10 mouse cellular contexts compared by ENCODE assay signal in the genomic region with DNA sequence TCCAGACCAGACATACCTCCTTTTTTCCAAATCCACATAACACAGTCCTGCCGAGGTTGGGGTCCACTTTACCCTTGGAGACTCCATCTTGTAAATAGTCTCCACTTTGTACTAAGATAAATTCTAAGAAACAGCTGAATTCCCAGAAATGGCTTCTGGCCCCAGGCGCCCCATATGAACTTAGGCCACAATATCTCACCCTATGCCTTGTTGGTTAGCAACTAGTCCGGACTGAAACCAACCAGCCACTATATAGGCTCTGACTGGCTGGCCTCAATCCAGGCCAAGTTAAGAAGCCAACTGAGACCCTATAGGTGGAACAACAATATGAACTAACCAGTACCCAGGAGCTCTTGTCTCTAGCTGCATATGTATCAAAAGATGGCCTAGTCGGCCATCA. TPM values are rescaled to one million over a fixed set of nuclear protein-coding genes. Genes with fewer than 3 reads are reported as not detected.
A peak's percentile ranks its signal among the peaks of the same experiment; 100 is the strongest.
DNase-seq lines count a peak whose midpoint lies in the region; ATAC-seq and TF ChIP-seq lines count a peak whose summit lies in the region.
"Had no signal": no experiment of that assay in that cellular context is flagged by ENCODE, and none has a peak within 500 bp of the region (broad histone marks: within the 10 kb centered on the region; RNA-seq: fewer than 3 reads in every experiment).

No protein-coding gene starts in this region.

- no peak for TF ChIP-seq EP300 in MEL (IDR thresholded peaks at IDR 0.05; ENCODE audit: low read depth in 1 of 2, low read length in 2 of 2)

- H3K4me3 ChIP-seq in MEL (ENCODE audit: control insufficient read depth in 1 of 2, insufficient read depth in 1 of 2, low read depth in 2 of 2, low read length in 2 of 2), result peak overlapping the region; percentile 17 to 46
- H3K4me3 ChIP-seq in limb, embryonic 14.5 days (replicated peaks; ENCODE audit: low read length), result no peak overlapping the region

- no peaks in the 10 kb centered on the region for H3K9me3 ChIP-seq in MEL (replicated peaks; ENCODE audit: insufficient read depth, low read length)
- H3K9me3 ChIP-seq in limb, embryonic 14.5 days (ENCODE audit: control insufficient read depth, low read length), result no peaks in the 10 kb centered on the region

- no peak for TF ChIP-seq CTCF in MEL (IDR thresholded peaks at IDR 0.05 in 2 of 3, conservative IDR thresholded peaks at IDR 0.05 in 1 of 3; ENCODE audit: control insufficient read depth in 1 of 3, insufficient read depth in 1 of 3, low read depth in 2 of 3, low read length in 3 of 3, poor library complexity in 1 of 3, severe bottlenecking in 1 of 3)

- ATAC-seq in limb, embryonic 14.5 days (ENCODE audit: low FRiP score, low read depth), result no peak
- ATAC-seq in megakaryocyte progenitor cell, adult 5-6 weeks (replicated peaks; ENCODE audit: poor library complexity), result no peak

- peak; percentile 58 for DNase-seq in cerebellum, adult 11-12 months
- no peak for DNase-seq in cerebellum, postnatal 25 days
- DNase-seq in kidney, adult 9 months, result peak; percentile 24
- no peak for DNase-seq in kidney, postnatal 14 days
- DNase-seq in MEL (ENCODE audit: low read depth, low spot score), result peak; percentile 70
- DNase-seq in limb, embryonic 14.5 days (ENCODE audit: low spot score), result no peak
- DNase-seq in left cerebral cortex, adult 8-10 months (ENCODE audit: low spot score in 2 of 2), result no peak
- DNase-seq: thymus, adult 2 months had no signal

- no peak for TF ChIP-seq RAD21 in MEL (IDR thresholded peaks at IDR 0.05; ENCODE audit: low read depth, low read length)

- peak overlapping the region; percentile 44 for H3K9ac ChIP-seq in MEL (ENCODE audit: control insufficient read depth, low read depth, low read length, poor library complexity, severe bottlenecking)
- H3K9ac ChIP-seq in limb, embryonic 14.5 days (ENCODE audit: low read depth, low read length, severe bottlenecking), result no peak overlapping the region

- H3K4me1 ChIP-seq in MEL (ENCODE audit: control insufficient read depth in 1 of 2, insufficient read depth in 2 of 2, low read length in 2 of 2), result peaks cover 12 to 20% of the 10 kb centered on the region in 2 experiments; a peak in 3 of 4 replicates
- H3K4me1 ChIP-seq in limb, embryonic 14.5 days (ENCODE audit: control insufficient read depth, insufficient read depth, low read length), result peaks cover 8% of the 10 kb centered on the region

- 0 out of 2 replicates have a peak overlapping the region, but pooled peaks have one; percentile 15 for H3K4me2 ChIP-seq in limb, embryonic 14.5 days (replicated peaks; ENCODE audit: low read depth, low read length, severe bottlenecking)

- WGBS in limb, embryonic 14.5 days, result 88% methylated on average over 3 of the region's 4 CpGs

- no peaks in the 10 kb centered on the region for H3K27me3 ChIP-seq in MEL (ENCODE audit: control insufficient read depth in 1 of 2, insufficient read depth in 2 of 2, low read length in 2 of 2)
- no peaks in the 10 kb centered on the region for H3K27me3 ChIP-seq in limb, embryonic 14.5 days (ENCODE audit: control insufficient read depth, insufficient read depth, low read length)

- H3K27ac ChIP-seq in MEL (ENCODE audit: control insufficient read depth, low read depth, low read length), result peak overlapping the region; percentile 3; the same call in 1 of the 2 replicates
- no peak overlapping the region for H3K27ac ChIP-seq in limb, embryonic 14.5 days (replicated peaks; ENCODE audit: low read depth, low read length)

- H3K79me2 ChIP-seq in MEL (ENCODE audit: control insufficient read depth, insufficient read depth, low read length, poor library complexity), result peaks cover 23% of the 10 kb centered on the region

- no peak for TF ChIP-seq POLR2A in MEL (IDR thresholded peaks at IDR 0.05; ENCODE audit: control insufficient read depth in 1 of 2, insufficient read depth in 1 of 2, low read depth in 1 of 2, low read length in 2 of 2, poor library complexity in 1 of 2)
- TF ChIP-seq POLR2A in limb, embryonic 14.5 days (IDR thresholded peaks at IDR 0.05; ENCODE audit: borderline replicate concordance, extremely low read depth, insufficient read depth, insufficient read length), result no peak

- peaks cover 0 to 21% of the 10 kb centered on the region in 2 experiments; a peak in 3 of 4 replicates for H3K36me3 ChIP-seq in MEL (ENCODE audit: control insufficient read depth in 1 of 2, insufficient read depth in 2 of 2, low read length in 2 of 2)
- peaks cover 29% of the 10 kb centered on the region for H3K36me3 ChIP-seq in limb, embryonic 14.5 days (ENCODE audit: control insufficient read depth, insufficient read depth, low read length)

TF ChIP-seq in MEL, 35 proteins besides CTCF, POLR2A, EP300 and RAD21:
- TF ChIP-seq MYC (IDR thresholded peaks at IDR 0.05; ENCODE audit: low read depth, low read length) (no peak), ELF1 (IDR thresholded peaks at IDR 0.05; ENCODE audit: low read depth, low read length) (no peak), ETS1 (IDR thresholded peaks at IDR 0.05; ENCODE audit: low read depth, low read length) (no peak), NELFE (IDR thresholded peaks at IDR 0.05; ENCODE audit: low read depth, low read length) (no peak), TCF12 (IDR thresholded peaks at IDR 0.05; ENCODE audit: low read depth, low read length) (no peak), USF1 (IDR thresholded peaks at IDR 0.05; ENCODE audit: low read depth, low read length) (no peak), E2F4 (IDR thresholded peaks at IDR 0.05; ENCODE audit: borderline replicate concordance, low read depth, low read length) (no peak), GATA1 (IDR thresholded peaks at IDR 0.05; ENCODE audit: low read depth, low read length) (no peak), HCFC1 (IDR thresholded peaks at IDR 0.05; ENCODE audit: low read depth, low read length) (no peak), CHD1 (IDR thresholded peaks at IDR 0.05; ENCODE audit: low read depth, low read length) (no peak), MXI1 (IDR thresholded peaks at IDR 0.05; ENCODE audit: low read depth, low read length) (no peak), JUND (IDR thresholded peaks at IDR 0.05; ENCODE audit: low read depth, low read length) (no peak), MAZ (IDR thresholded peaks at IDR 0.05; ENCODE audit: low read depth, low read length) (no peak), KAT2A (conservative IDR thresholded peaks at IDR 0.05; ENCODE audit: low read depth, low read length) (no peak), ZKSCAN1 (IDR thresholded peaks at IDR 0.05; ENCODE audit: low read depth, low read length) (no peak)

RNA-seq across cellular contexts. Expression of gene Mrps16, which starts 1.1 kb away (rescaled TPM):
- 119 and 132 TPM in 2 replicates for total RNA-seq in MEL (2012; rRNA removed)
- 100 to 1,000 TPM in 1 of 2 experiments, not detected in 1; 112 TPM for polyA plus RNA-seq in MEL (2012; ENCODE audit: insufficient read depth in 1 of 2, insufficient read length in 2 of 2, low read depth in 1 of 2, low replicate concordance in 2 of 2, missing spikeins in 1 of 2)
- 62.9 and 63.5 TPM in 2 replicates for polyA plus RNA-seq in limb, embryonic 14.5 days (2012; rRNA removed)
- polyA plus RNA-seq in limb, embryonic 14.5 days (2014; fragmentation: Nextera tagmentation; extraction: Ambion mirVana), result 99.0 and 99.7 TPM in 2 replicates
- 89.6 and 90.7 TPM in 2 replicates for total RNA-seq in megakaryocyte progenitor cell, adult 5-6 weeks (2015)
- total RNA-seq in megakaryocyte progenitor cell, adult 5-6 weeks (2017), result 43.4 and 45.8 TPM in 2 replicates
- total RNA-seq in left cerebral cortex, adult 8-10 months (2022), result 10 to 100 TPM; 30.2 to 36.4 (median 33.9) TPM

RNA-seq across cellular contexts. Expression of gene Dnajc9, which starts 3.6 kb away (rescaled TPM):
- 125 and 138 TPM in 2 replicates for total RNA-seq in MEL (2012; rRNA removed)
- polyA plus RNA-seq in MEL (2012; ENCODE audit: insufficient read depth in 1 of 2, insufficient read length in 2 of 2, low read depth in 1 of 2, low replicate concordance in 2 of 2, missing spikeins in 1 of 2), result 100 to 1,000 TPM; 114 to 385 TPM
- polyA plus RNA-seq in limb, embryonic 14.5 days (2012; rRNA removed), result 104 and 132 TPM in 2 replicates
- polyA plus RNA-seq in limb, embryonic 14.5 days (2014; fragmentation: Nextera tagmentation; extraction: Ambion mirVana), result 151 and 152 TPM in 2 replicates
- 75.2 and 78.3 TPM in 2 replicates for total RNA-seq in megakaryocyte progenitor cell, adult 5-6 weeks (2015)
- total RNA-seq in megakaryocyte progenitor cell, adult 5-6 weeks (2017), result 250 and 274 TPM in 2 replicates
- 10 to 100 TPM; 24.9 to 33.6 (median 28.6) TPM for total RNA-seq in left cerebral cortex, adult 8-10 months (2022)

RNA-seq across cellular contexts. Expression of gene Fam149b, which starts 44.4 kb away (rescaled TPM):
- total RNA-seq in MEL (2012; rRNA removed), result 16.1 and 18.9 TPM in 2 replicates
- 10 to 100 TPM in 1 of 2 experiments, not detected in 1; 25.8 TPM for polyA plus RNA-seq in MEL (2012; ENCODE audit: insufficient read depth in 1 of 2, insufficient read length in 2 of 2, low read depth in 1 of 2, low replicate concordance in 2 of 2, missing spikeins in 1 of 2)
- 49.3 and 53.5 TPM in 2 replicates for polyA plus RNA-seq in limb, embryonic 14.5 days (2012; rRNA removed)
- polyA plus RNA-seq in limb, embryonic 14.5 days (2014; fragmentation: Nextera tagmentation; extraction: Ambion mirVana), result 38.9 and 45.5 TPM in 2 replicates
- total RNA-seq in megakaryocyte progenitor cell, adult 5-6 weeks (2015), result 21.1 and 30.8 TPM in 2 replicates
- 21.9 and 26.6 TPM in 2 replicates for total RNA-seq in megakaryocyte progenitor cell, adult 5-6 weeks (2017)
- 10 to 100 TPM; 45.3 to 49.3 (median 47.8) TPM for total RNA-seq in left cerebral cortex, adult 8-10 months (2022)

RNA-seq across cellular contexts. Expression of gene Ecd, which starts 44.4 kb away (rescaled TPM):
- total RNA-seq in MEL (2012; rRNA removed), result 58.8 and 64.9 TPM in 2 replicates
- polyA plus RNA-seq in MEL (2012; ENCODE audit: insufficient read depth in 1 of 2, insufficient read length in 2 of 2, low read depth in 1 of 2, low replicate concordance in 2 of 2, missing spikeins in 1 of 2), result 10 to 100 TPM in 1 of 2 experiments, not detected in 1; 72.2 TPM
- 30.6 and 31.0 TPM in 2 replicates for polyA plus RNA-seq in limb, embryonic 14.5 days (2012; rRNA removed)
- 46.4 and 52.4 TPM in 2 replicates for polyA plus RNA-seq in limb, embryonic 14.5 days (2014; fragmentation: Nextera tagmentation; extraction: Ambion mirVana)
- 44.2 and 45.9 TPM in 2 replicates for total RNA-seq in megakaryocyte progenitor cell, adult 5-6 weeks (2015)
- 67.3 and 71.2 TPM in 2 replicates for total RNA-seq in megakaryocyte progenitor cell, adult 5-6 weeks (2017)
- 10 to 100 TPM; 34.6 to 39.1 (median 36.5) TPM for total RNA-seq in left cerebral cortex, adult 8-10 months (2022)

RNA-seq across cellular contexts. Expression of gene Cfap70, which starts 59.7 kb away (rescaled TPM):
- total RNA-seq in MEL (2012; rRNA removed), result not detected in 2 replicates
- polyA plus RNA-seq in MEL (2012; ENCODE audit: insufficient read depth in 1 of 2, insufficient read length in 2 of 2, low read depth in 1 of 2, low replicate concordance in 2 of 2, missing spikeins in 1 of 2), result under 1 TPM in 1 of 2 experiments, not detected in 1; 0.11 TPM
- 0.18 and 0.30 TPM in 2 replicates for polyA plus RNA-seq in limb, embryonic 14.5 days (2012; rRNA removed)
- polyA plus RNA-seq in limb, embryonic 14.5 days (2014; fragmentation: Nextera tagmentation; extraction: Ambion mirVana), result 0.15 and 0.76 TPM in 2 replicates
- total RNA-seq in megakaryocyte progenitor cell, adult 5-6 weeks (2015), result not detected in 2 replicates
- not detected in 2 replicates for total RNA-seq in megakaryocyte progenitor cell, adult 5-6 weeks (2017)
- 1 to 10 TPM; 3.1 to 4.1 (median 3.5) TPM for total RNA-seq in left cerebral cortex, adult 8-10 months (2022)
- polyA plus RNA-seq: liver, adult 2 months; thymus, adult 2 months had no signal

Comparison
In these comparisons a context has a peak if more than half of its experiments do, and no peak if none do; other contexts are left out.
1. DNase-seq: peak in cerebellum, adult 11-12 months (single experiment), kidney, adult 9 months (single experiment) and MEL (single experiment); none in cerebellum, postnatal 25 days (0 of 2), kidney, postnatal 14 days (single experiment), limb, embryonic 14.5 days (single experiment) and left cerebral cortex, adult 8-10 months (0 of 2).